Mouse (Mus musculus) stomach, postnatal 0 days (tissue): ENCODE results near the gene Slco2a1.

Source experiments
- CTCF ChIP-seq: IDR thresholded peaks from 2 replicates; pipeline ENCODE4 v1.5.1; 2016; ENCODE audit warnings: antibody characterized with exemption, low read depth, mild to moderate bottlenecking, moderate library complexity
- EP300 ChIP-seq: optimal IDR thresholded peaks from 2 replicates; pipeline ENCODE3; 2016; ENCODE audit warnings: antibody characterized with exemption

DNA sequence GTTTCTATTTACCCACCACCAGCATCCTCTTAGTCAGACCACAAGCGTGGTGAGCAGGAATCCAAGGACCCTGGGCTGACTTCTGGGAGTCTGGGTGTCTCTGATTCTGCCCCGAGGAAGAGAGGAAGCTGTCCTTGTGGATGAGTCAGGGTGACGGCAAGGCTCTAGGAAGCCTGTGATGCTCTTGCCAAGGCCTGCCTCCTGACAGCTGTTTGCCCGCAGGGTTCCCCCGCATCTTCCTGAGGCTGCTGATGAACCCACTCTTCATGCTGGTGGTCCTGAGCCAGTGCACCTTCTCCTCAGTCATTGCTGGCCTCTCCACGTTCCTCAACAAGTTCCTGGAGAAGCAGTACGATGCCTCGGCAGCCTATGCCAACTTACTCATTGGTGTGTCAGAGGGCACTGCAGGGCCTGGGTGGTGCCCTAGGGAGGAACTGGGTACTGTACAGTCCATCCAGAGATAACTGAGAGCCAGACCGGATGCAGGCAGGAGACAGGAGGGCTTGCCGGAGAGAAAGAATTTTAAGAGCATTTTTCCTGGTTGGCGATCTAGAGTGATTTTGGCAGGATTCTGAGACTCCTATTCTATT is 84.5 kb downstream of the Slco2a1 start:
- TF ChIP-seq CTCF (no peak), EP300 (no peak)
